26 mouse cellular contexts compared by ENCODE assay signal in the genomic region with DNA sequence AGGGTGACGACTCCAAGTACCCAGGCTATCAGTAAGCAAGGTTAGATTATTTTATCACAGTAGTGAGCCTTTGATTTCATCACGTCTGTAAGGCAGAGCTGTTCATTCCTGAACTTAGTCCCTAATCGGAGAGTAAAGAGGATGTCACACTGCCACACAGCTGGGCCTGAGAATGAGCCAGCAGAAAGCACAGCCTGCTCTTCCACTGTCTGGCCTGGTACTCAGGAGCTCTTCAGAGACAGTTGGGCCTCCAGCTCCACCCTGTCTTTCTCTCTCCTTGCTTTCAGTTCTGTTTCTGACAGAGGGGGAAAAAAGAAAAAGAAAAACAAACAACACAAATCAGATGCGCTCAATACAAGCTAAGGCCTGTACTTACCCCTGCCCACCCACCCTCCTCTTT. TPM values are rescaled to one million over a fixed set of nuclear protein-coding genes. Genes with fewer than 3 reads are reported as not detected.
"Had no signal": no experiment of that assay in that cellular context is flagged by ENCODE, and none has a peak within 500 bp of the region (broad histone marks: within the 10 kb centered on the region; RNA-seq: fewer than 3 reads in every experiment).

No protein-coding gene starts in this region.

- H3K9ac ChIP-seq: limb, embryonic 13.5 days; liver, embryonic 13.5 days; midbrain, embryonic 13.5 days had no signal

- ATAC-seq: midbrain, embryonic 13.5 days; midbrain, embryonic 16.5 days had no signal

- H3K4me2 ChIP-seq: limb, embryonic 13.5 days; liver, embryonic 13.5 days; midbrain, embryonic 13.5 days had no signal

- H3K9me3 ChIP-seq: limb, embryonic 10.5 days; limb, embryonic 13.5 days; liver, embryonic 13.5 days; midbrain, embryonic 10.5 days; midbrain, embryonic 13.5 days had no signal

- H3K36me3 ChIP-seq: limb, embryonic 10.5 days; limb, embryonic 13.5 days; liver, embryonic 13.5 days; midbrain, embryonic 10.5 days; midbrain, embryonic 13.5 days had no signal

- DNase-seq: kidney, adult 18-20 months; kidney, adult 9 months; kidney, postnatal 14 days; kidney, postnatal 4 days; liver; liver, embryonic 13.5 days; lung, adult 2 months; lung, postnatal 14 days; lung, postnatal 4 days; thymus, adult 2 months; thymus, postnatal 14 days had no signal

- H3K4me3 ChIP-seq: limb, embryonic 10.5 days; limb, embryonic 13.5 days; liver, embryonic 13.5 days; megakaryocyte, embryonic 14.5 days; midbrain, embryonic 10.5 days; midbrain, embryonic 13.5 days had no signal

- H3K27ac ChIP-seq: limb, embryonic 10.5 days; limb, embryonic 13.5 days; liver, embryonic 13.5 days; midbrain, embryonic 10.5 days; midbrain, embryonic 13.5 days; stomach, postnatal 0 days had no signal

RNA-seq across cellular contexts. Expression of a gene that starts 28.2 kb away (rescaled TPM):
- total RNA-seq: layer of hippocampus, adult 18-20 months; layer of hippocampus, postnatal 14 days; left cerebral cortex, postnatal 25 days had no signal
- polyA plus RNA-seq: kidney, embryonic 16.5 days; limb, embryonic 10.5 days; limb, embryonic 13.5 days; liver, embryonic 13.5 days; liver, embryonic 16.5 days; midbrain, embryonic 10.5 days; midbrain, embryonic 13.5 days; midbrain, embryonic 16.5 days; neural tube, embryonic 11.5 days; neural tube, embryonic 14.5 days; stomach, embryonic 14.5 days; stomach, postnatal 0 days; thymus, adult 2 months had no signal
